Mouse (Mus musculus) layer of hippocampus, adult 9-11 months (tissue): ENCODE measurements around the gene Wnt5b.
A peak's percentile ranks its signal among the peaks of the same experiment; 100 is the strongest.

Source experiments
- DNase-seq: peaks from one replicate; pipeline ENCODE4 v3.0.0; 2022

Gene Wnt5b

DNA sequence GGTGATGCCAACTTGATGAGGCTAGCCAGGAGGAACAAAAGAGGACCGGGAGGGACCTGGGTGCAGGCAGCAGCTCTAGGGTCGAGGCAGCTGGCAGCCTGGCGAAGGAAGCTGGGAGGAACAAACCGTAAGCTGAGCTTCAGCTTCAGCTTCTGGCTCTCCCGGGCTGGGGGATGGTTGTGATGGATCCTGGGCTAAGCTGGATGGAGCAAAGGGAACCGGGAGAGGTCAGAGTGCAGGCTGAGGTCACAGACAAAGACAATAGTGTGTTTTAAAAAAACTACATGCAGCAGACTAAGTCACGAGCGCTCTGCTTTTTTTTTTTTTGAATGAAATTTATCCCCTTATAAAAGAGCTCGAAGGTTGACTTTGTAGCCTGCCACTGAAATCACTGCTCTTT is 23.4 kb downstream of the Wnt5b start:
- no peak for DNase-seq

DNA sequence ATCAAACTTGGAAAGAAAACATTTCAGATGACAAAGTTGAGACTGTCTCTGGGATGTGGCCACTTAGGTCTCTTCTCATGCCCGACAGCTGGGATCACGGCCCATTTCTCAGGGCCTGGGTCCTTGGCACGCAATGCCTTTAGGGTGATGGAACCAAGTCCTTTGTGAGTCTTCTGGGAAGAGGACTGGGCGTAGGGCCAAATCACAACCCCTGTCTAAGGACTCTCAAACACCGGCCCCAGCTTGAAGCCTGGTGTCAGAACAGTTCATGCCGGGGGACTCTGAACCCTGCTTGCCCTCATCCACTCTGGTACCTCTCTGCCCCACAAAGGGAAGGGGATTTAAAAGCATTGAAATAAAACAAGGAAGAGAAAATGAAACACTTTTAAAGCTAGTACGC is 30.1 kb downstream of the Wnt5b start:
- DNase-seq: no peak

DNA sequence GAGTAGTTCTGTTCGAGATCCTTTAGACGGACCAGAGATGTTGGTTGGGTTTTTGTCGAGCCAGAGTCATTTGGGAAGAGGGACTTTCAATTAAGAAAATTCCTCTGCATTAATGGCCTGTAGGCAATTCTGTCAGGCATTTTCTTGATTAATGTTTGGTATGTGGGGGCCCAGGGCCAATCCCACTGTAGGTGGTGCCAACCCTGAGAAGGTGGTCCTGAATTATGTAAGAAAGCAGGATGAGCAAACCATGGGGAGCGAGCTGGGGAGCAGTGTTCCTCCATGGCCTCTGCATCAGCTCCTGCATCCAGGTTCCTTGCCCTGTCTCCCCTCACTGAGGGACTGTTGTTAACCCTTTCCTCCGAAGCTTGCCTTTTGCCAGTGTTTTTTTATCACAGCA is 30.7 kb downstream of the Wnt5b start:
- DNase-seq: no peak

DNA sequence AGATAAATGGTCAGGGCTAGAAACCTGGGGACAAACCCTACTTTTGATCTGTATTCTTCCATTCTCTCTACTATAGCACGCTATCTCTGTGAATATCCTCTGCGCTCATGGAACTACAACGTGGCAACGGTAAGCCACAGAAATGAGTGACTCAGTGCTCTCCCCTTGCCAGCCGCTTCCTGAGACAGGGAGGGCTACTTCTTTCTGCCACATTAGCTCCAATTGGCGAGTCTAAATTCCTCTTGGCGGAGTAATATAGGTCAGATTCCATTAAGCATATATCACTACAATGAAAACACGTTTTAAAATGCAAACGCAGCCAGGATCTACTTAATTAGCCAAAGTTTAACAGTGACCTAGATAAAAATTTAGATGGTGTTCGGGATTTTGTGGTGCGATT is 31.4 kb downstream of the Wnt5b start:
- DNase-seq: no peak

DNA sequence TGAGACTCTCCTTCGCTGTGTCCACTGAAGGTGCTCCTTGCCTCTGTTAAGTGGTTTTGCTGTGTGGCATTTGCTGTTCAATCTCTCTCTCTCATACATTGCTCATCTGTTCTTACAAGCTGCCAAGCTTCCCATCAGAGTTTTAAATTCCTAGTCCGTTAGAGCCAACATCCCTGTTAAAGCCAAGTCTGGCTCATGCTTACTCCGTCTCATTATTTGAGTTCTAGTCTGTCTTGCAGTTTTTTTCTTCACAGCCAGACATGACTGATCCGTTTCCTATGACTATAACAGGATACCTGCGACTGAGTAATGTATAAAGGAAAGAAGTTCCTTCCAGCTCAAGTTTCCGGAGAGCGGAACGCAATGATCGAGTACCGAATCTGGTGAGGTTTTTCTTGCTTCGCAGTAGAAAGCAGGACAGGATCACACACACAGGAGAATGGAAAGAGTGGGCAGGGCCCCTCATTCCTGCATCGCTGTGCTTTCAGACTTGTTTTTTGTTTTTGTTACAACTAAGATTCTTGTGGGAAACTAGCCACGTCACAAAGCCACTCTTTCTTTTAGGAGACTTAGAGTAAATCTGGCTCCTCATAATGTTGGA is 34.6 kb downstream of the Wnt5b start:
- no peak for DNase-seq

DNA sequence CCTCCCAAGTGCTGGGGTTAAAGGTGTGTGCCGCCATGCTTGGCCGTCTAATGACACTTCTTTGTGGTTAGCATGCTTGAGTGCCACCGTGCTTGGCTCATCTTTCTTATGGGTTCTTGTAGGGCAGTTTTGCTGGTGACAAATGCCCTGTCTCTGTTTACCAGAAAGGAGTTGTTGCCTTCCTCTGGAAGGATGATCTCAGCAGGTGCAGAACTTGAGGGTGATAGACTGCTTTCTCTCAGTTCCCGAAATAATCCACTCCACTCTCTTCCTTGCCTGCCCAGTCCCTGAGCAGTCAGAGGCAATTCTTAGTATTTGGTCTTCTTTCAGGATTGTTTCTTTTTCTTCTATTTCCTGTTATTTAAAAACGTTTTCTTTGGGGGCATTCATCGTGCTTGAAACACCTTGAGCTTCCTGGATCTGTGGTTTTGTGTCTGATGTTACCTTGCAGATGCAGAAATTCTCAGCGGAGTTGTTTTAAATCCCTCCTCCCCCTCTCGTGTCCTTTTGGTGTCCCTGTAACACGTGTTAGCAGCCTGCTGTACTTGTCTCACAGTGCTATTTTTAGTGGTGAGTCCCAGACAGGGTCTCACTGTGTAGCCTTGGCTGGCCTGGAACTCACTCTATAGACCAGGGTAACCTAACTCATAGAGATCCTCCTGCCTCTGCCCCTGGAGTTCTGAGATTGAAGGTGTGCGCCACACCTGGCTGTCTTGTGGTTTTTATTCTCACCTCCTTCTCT is 35.3 kb downstream of the Wnt5b start:
- no peak for DNase-seq

DNA sequence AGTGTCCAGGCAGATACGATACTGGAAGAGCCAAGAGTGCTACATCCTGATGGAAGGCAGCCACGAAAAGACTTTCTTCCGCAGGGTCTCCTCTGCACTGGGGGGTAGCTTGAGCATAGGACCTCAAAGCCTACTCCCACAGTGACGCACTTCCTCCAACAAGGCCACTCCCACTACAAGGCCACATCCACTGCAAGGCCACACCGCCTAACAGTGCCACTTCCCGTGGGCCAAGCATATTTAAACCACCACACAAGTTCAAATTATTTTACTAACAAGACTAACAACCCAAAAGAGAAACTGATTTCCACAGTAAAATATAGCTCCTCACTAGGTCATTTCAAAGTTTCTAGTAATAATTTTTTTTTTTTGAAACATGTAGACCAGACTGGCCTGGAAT is 35.9 kb downstream of the Wnt5b start:
- no peak for DNase-seq

DNA sequence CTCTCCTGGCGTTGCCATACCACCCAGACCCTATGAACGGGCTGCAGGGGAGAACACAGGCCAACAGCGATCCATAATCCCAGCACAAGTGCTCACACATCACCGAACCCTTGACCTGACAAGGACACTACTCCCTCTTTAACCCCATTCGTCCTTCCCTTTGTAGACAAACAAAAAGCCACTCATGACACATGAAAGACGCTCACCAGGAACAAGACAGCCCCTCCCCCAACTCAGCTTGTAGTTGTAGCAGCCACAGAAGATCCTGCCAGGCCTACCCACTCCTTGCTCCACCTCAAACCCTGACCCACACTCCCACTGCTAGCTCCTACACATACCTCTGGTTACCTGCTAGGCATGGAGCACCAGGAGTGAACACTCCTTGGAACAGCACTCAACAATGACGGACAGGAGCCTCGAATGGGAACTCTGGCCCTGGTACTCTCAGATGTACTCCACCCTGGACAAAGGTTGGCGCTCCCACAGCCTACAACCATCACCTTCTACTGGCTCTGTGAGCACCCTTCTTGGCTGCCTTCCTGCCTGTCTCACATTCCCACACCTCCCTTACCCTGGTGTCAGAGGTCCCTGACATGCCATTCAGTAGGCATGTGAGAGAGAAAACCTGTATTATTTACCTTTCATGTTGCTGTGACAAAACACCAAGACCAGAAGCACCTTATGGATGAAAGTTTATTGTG is 38.5 kb downstream of the Wnt5b start:
- DNase-seq: no peak

DNA sequence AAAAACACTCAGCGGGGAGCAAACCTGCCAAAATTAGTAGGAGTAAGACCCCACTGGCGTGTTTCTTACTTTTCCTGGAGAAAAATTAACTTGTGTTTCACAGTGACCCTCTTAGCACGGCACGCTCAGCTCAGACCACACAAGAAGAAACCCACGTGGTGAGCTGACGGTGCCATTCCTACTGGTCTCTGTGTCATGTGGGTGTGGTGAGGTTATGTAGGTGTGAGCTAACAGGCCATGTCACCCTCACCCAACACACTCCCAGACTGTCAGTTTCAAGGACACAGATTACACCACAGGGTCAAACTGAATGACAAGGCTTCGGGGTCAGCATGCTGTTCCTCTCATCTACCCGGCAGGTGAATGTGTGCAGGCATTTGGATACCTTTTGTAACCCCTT is 39.4 kb downstream of the Wnt5b start:
- DNase-seq: no peak

DNA sequence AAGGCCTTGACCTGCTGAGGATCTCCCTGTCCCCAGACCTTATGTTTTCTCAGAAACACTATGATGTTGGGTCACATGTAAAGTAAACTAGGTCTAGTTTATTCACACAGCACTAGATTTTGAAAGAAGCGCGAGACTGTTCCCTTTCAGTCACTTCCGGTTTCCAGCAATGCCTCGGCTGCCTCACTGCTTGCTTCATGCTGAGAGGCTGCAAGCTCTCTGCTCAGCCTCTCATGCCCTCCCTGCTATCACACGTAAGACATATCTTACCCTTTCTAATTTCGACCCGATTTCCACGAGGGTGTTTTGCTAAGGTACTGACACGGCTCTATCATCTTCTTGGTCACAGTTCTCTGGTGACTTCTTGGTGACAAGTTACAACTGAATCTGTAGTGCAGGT is 42.1 kb downstream of the Wnt5b start:
- DNase-seq: no peak

DNA sequence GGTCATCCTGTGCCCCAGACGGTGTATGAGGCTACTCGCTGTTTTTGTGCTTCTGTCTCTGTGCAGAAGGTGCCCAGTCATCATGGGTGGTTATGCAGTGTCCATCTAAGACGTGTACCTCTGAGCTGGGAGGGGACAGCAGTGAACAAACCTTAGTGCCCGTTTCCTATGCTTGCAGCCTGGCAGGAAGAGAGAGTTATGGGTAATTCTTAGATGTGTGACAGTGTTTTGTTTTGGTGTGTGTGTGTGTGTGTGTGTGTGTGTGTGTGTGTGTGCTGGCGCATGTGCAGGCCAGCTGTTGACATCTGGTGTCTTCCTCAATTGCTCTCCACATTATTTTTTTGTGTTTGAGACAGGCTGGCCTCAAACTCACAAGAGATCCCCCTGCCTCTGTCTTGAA is 44.1 kb downstream of the Wnt5b start:
- no peak for DNase-seq

DNA sequence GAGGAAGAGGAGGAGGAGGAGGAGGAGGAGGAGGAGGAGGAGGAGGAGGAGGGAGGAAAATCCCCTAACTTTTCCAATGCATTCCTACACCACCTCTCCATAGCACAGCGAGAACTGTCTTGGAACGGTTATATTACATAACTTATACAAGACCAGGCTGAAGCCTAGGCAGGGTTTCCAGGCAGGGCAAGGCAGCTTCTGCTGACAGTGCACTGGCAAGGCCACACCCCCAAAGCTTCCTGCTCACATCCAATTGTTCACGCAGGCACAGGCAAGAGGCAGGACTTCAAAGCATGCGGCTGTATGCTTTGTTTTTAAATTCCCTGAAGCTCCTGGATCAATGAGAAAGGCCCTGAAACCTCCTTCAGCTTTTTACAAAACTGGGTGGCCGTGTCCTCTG is 44.9 kb downstream of the Wnt5b start:
- DNase-seq: no peak

DNA sequence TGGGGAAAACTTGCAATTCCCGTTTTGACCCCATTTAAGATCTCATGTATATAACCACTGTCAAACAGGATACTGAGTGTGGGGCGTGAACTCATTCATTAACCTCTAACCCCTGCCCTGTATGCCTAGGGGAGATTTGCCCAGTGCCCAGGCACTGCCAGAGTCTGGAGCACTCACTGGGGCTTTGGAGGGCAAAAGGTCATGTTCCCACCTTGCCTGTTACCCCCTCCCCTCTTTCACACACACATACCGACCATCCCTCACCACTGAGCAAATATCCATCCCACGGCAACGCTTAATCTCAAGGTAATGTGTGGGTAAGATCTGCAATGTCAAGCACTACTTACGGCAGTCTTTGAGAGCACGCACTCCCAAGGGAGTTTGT is 51.5 kb downstream of the Wnt5b start:
- no peak for DNase-seq

DNA sequence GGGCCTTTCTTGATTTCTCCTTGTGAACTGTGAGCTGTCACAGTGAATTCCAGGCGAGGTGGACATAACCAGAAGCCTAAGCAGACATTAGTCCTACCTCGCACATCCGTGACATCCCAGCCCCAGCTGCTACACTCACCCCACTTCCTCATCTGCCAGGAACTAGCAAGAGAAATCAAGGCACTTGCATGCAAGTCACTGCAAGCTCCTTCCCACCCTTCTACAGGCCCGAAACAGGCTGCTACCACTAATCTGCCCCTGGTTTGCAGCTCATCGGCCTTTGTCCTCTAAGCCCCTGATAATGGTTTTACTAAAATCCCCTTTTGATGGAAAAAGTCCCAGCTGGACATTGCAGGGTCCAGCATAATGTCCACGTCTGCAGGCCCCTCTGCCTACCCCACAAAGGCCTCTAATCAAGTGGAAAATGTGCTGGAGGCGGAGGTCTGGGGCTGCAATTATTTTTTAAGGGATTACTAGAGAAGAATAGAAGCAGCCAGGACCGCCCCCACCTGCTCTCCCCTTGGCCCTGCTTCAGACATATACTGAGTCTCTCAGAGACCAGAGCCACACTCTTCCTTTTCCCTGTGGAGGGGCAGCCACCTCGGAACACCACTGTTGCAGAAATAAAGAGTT is 52.0 kb downstream of the Wnt5b start:
- no peak for DNase-seq

DNA sequence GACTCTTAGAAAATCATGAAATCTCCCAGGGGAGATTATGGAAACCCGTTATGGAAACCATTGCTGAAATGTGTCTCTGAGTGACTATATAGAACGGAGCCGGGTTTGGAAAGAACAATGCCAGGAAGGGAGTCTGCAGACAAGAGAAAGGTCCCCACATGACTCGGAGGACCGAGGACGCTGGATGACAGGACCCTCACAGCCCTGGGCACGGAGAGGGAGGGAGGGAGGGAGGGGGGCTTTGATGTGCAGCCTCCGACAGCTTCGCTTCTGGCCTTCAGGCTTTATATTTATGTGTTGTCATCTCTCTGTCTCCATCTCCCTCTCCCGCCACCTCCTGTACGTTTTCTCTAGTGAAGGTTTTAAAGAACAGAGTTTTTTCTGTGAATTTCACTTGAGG is 53.1 kb downstream of the Wnt5b start:
- DNase-seq: no peak

DNA sequence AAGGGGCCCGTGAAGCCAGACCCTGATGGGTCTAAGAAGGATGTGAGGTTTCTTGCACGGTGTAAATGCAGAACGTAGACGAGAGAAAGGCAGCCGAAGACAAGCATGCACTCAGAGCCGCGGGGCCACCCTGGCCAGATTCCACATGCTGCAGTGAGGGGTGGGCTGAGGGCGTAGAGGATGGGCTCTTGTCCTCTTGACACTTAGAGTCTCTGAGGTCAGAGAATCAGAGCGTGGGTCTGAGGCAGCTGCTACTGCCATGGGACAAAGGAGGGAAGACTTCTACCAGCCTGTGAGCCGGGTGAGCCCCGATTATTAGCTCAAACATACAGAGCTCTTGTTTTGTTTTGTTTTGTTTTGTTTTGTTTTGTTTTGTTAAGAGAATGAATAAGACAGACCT is 53.6 kb downstream of the Wnt5b start:
- no peak for DNase-seq

DNA sequence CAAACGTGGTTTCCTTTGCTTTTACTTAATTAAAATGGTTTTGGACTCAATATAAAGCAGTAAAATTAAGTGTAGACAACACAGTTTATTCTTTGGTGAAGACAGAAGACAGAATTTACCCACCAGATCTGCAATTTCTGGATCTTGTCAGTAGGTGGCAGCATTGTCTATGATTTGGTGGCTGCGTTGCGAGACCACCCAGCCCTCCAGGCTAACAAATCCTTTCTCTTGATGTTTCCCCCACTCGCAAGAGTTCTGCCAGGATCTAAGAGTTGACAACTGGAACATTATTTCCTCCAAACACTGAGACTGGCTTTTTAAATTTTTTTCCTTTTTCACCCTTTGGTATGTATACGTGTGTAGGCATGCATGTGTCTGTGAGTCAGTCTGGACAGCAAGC is 54.4 kb downstream of the Wnt5b start:
- DNase-seq: no peak

DNA sequence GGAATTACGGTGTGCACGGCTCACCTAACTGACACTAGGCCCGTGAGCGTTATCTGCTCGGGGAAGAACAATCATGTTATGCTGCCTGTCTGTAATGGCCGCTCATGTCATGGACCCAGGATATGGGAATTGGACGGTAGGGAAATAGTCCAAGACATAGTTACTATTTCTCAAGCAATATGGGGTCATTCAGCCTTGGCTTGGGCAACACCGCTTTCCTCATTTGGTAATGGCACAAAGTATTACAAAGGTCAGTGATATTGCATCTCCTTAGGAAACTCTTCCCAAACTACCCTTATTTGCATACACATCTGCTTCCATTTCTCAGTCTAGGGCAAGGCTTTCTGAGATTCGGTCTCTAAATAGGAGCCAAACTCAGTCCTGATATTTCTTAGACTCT is 56.5 kb downstream of the Wnt5b start:
- DNase-seq: no peak

DNA sequence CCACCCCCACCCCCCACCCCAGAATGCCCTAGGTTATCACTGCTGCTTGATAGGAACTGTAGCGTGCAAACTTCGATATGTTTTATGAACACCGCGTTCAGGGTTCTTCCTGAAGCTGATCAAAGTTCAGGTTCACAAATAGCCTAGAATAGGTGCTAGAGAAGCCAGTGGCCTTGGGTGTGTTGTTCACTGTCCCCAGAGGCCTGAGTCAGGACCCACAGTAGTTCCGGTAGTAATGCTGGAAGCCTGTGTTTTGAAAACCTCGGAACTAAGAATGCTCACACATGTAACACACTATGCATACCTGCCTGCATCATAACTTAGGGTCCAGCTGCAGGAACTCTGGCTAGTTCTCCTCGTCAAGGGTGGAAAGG is 57.1 kb downstream of the Wnt5b start:
- no peak for DNase-seq

DNA sequence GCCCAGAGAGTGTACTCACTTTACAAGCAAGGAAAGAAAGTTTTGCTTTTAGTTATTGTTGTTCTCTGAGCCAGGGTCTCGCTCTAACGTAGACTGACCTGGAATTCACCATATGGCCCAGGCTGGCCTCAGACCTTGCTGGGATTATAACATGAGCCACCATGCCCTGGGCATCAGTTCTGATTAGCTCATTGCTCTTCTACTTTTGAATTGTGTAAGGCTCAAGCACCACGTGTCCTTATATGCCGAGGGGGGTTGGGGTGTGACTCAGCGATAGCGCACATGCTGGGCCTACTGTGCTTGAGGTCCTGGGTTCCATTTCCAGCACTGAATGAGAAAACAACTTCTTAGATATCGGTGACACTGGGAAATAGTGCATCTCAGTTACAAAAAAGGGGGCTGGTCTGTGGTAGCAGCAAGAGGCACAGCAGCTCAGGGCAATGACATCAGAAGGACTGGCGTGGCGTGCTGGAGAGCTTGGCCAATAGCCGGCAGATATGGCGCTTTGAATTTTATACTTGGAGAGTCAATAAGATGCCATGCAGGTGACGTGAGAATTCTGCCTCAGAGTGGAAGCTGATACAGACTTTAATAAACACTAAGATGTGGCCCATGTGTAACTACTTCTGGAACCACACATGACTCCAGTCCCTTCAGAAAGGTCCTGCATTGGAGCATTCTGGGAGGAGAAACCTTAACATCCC is 57.6 kb downstream of the Wnt5b start:
- DNase-seq: no peak

DNA sequence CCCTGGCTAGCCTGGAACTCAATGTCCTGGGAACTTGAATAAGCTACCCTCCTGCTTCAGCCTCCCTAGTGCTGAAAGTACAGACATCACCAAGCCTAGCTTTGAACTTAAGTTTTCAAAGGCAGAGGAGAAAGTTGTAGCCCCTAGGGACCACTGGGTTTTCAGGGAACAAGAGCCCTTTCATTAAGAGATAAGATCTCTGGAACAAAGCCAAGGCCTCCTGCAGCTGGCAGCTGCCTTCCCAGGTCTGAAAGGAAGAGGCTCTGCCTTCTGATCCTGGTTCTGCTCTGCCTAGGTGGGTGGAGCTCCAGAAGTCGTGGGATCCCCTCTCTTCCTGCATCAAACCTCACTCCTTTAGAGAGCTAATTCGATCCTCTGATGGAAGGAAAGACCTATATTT is 58.7 kb downstream of the Wnt5b start:
- no peak for DNase-seq

DNA sequence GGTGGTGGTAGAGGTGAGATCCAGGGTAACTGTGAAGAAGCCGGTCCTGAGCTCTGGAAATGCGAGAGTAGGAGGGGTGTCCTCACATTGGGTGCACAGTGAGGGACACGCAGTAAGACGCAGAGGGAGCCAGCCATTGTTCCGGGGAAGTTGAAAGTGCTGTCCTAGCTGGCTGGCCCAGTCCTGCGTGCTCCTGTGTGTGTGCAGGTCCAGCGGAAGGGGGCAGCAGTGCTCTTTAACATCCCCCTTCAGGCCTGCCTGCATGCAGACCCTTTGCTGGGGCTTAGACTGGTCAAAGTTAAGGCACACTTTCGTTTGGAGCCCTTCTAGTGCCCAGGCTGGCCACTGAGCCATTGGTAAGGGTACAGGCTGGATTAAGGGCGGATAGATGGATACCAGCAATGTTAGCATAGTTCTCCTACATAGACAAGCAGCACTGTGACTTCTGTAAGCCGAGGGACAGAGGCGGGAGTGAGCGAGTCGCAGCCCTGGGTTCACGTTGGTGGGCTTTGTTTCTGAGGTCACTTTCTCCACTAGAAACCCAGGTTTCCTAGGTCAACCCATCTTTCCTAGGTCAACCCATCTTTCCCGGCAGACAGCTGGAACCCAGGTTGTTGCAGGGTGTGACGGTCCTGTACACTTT is 61.1 kb downstream of the Wnt5b start:
- DNase-seq: peak; percentile 48
